Mouse (Mus musculus): ENCODE measurements at regions not wholly inside any gene's neighbourhood (a gene's known extent, or its start where the extent isn't known, plus 50 kb on each side); places are given as distances from the start of the nearest gene placed in this dataset.
A peak's percentile ranks its signal among the peaks of the same experiment; 100 is the strongest.

DNA sequence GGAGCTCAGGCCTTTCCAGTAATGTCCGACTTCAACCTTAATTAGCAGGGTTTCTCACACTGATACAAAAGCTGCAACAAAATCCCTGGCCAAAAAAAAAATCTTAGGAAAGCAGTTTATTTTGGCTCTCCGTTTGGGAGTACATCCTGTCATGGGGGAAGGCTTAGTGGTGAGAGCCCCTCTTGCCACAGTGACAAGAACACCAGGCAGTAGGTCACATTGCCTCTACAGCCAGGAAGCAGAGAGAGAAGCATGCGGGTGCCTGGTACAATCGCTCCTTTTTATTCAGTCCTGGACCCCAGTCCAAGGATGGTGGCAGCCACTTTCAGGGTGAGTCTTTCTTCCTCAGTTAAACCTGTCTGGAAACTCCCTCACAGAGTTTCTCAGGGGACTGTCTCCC, 280.0 kb upstream of the Jmjd1c start:
- Histone ChIP-seq H3K9me3 (ENCODE audit: low read length) (no peaks in the 10 kb centered on the region), H3K36me3 (ENCODE audit: insufficient read depth, low read length) (no peaks in the 10 kb centered on the region), H3K4me3 (replicated peaks; ENCODE audit: low read length) (no peak overlapping the region), H3K4me1 (replicated peaks; ENCODE audit: low read depth, low read length) (peaks cover 59% of the 10 kb centered on the region), H3K27me3 (ENCODE audit: insufficient read depth, low read length) (peaks cover 10% of the 10 kb centered on the region; the same call in 1 of the 2 replicates)
- TF ChIP-seq CTCF (conservative IDR thresholded peaks at IDR 0.05; ENCODE audit: low read length) (no peak), NANOG (IDR thresholded peaks at IDR 0.05; ENCODE audit: borderline replicate concordance, low read length) (no peak), POU5F1 (IDR thresholded peaks at IDR 0.05; ENCODE audit: borderline replicate concordance, low read length) (no peak)

DNA sequence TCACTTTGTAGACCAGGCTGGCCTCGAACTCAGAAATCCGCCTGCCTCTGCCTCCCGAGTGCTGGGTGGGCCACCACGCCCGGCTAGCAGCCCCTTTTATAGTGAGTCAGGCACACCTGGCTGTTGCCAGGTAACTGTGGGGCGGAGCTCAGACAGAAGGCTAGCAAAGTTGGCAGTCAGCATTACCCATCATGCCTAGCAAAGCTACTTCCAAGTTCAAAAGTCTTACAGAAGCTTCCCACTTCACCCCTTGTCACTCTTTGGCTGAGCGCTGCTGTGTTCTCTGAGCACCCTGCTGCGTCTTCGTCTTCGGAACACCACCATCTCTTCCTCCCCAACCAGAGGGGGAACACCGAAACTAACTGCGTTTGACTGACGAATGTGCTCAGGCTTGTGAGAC, 279.1 kb upstream of the Jmjd1c start:
- TF ChIP-seq NANOG (IDR thresholded peaks at IDR 0.05; ENCODE audit: borderline replicate concordance, low read length) (no peak), POU5F1 (IDR thresholded peaks at IDR 0.05; ENCODE audit: borderline replicate concordance, low read length) (no peak), CTCF (conservative IDR thresholded peaks at IDR 0.05; ENCODE audit: low read length) (no peak)
- Histone ChIP-seq H3K4me3 (replicated peaks; ENCODE audit: low read length) (no peak overlapping the region), H3K4me1 (replicated peaks; ENCODE audit: low read depth, low read length) (peaks cover 56% of the 10 kb centered on the region)

DNA sequence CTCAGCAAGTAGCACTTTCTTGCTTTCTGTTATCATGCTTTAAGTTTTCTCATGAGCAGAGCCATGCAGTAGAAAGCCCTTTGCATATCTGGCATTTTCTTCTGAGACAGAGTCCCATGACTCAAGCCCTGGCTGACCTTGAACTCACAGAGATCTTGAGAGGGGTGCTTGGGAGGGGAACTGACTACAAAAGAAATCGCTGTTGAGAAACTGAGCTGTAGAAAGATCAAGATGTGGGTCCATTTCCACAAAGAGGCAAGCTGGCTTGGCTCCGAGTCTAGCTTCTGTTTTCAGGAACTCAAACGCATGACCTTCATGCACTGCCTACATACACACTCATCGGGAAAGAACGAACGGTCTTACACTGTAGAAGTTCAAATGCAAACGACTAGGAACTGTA, 278.0 kb upstream of the Jmjd1c start:
- Histone ChIP-seq H3K36me3 (ENCODE audit: insufficient read depth, low read length) (no peaks in the 10 kb centered on the region), H3K4me1 (replicated peaks; ENCODE audit: low read depth, low read length) (peaks cover 49% of the 10 kb centered on the region), H3K4me3 (replicated peaks; ENCODE audit: low read length) (no peak overlapping the region), H3K9me3 (ENCODE audit: low read length) (peaks cover 3% of the 10 kb centered on the region; the same call in 1 of the 2 replicates), H3K27me3 (ENCODE audit: insufficient read depth, low read length) (peaks cover 10% of the 10 kb centered on the region; the same call in 1 of the 2 replicates)
- TF ChIP-seq NANOG (IDR thresholded peaks at IDR 0.05; ENCODE audit: borderline replicate concordance, low read length) = peak; percentile 56
- TF ChIP-seq POU5F1 (IDR thresholded peaks at IDR 0.05; ENCODE audit: borderline replicate concordance, low read length) = no peak
- TF ChIP-seq CTCF (conservative IDR thresholded peaks at IDR 0.05; ENCODE audit: low read length) = no peak

More for the DNA sequence above, 279.1 kb upstream of the Jmjd1c start:
- H3K36me3 ChIP-seq (ENCODE audit: insufficient read depth, low read length) = no peaks in the 10 kb centered on the region
- no peaks in the 10 kb centered on the region for H3K9me3 ChIP-seq (ENCODE audit: low read length)
- peaks cover 10% of the 10 kb centered on the region; the same call in 1 of the 2 replicates for H3K27me3 ChIP-seq (ENCODE audit: insufficient read depth, low read length)

DNA sequence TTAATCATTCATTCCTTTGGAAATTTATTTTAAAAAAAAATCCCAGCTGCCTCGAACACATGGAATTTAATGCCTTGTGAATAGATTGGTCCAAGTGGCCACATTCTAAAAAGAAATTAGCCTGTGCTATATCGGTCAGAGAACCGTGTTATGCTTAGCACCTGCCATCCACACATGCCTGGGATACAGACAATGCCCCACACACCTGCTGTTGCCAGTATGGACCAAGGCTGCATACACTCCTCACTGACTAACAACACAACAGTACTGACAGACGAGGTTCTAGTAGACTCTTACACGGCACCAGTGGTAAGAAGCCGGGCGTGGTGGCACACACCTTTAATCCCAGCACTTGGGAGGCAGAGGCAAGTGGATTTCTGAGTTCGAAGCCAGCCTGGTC, 276.4 kb upstream of the Jmjd1c start:
- Histone ChIP-seq H3K4me1 (replicated peaks; ENCODE audit: low read depth, low read length) (peaks cover 41% of the 10 kb centered on the region), H3K36me3 (ENCODE audit: insufficient read depth, low read length) (no peaks in the 10 kb centered on the region), H3K9me3 (ENCODE audit: low read length) (peaks cover 12% of the 10 kb centered on the region; the same call in 1 of the 2 replicates), H3K4me3 (replicated peaks; ENCODE audit: low read length) (no peak overlapping the region), H3K27me3 (ENCODE audit: insufficient read depth, low read length) (peaks cover 10% of the 10 kb centered on the region; the same call in 1 of the 2 replicates)
- TF ChIP-seq POU5F1 (IDR thresholded peaks at IDR 0.05; ENCODE audit: borderline replicate concordance, low read length) (no peak), CTCF (conservative IDR thresholded peaks at IDR 0.05; ENCODE audit: low read length) (no peak), NANOG (IDR thresholded peaks at IDR 0.05; ENCODE audit: borderline replicate concordance, low read length) (no peak)

- TF ChIP-seq NANOG (IDR thresholded peaks at IDR 0.05; ENCODE audit: borderline replicate concordance, low read length) (no peak), POU5F1 (IDR thresholded peaks at IDR 0.05; ENCODE audit: borderline replicate concordance, low read length) (no peak), CTCF (conservative IDR thresholded peaks at IDR 0.05; ENCODE audit: low read length) (no peak)
- H3K27me3 ChIP-seq (ENCODE audit: insufficient read depth, low read length) = no peaks in the 10 kb centered on the region
- H3K36me3 ChIP-seq (ENCODE audit: insufficient read depth, low read length) = no peaks in the 10 kb centered on the region
These were observed 270.2 kb upstream of the Jmjd1c start for GRCm38 (mm10) chr10:66825737-66826136.

DNA sequence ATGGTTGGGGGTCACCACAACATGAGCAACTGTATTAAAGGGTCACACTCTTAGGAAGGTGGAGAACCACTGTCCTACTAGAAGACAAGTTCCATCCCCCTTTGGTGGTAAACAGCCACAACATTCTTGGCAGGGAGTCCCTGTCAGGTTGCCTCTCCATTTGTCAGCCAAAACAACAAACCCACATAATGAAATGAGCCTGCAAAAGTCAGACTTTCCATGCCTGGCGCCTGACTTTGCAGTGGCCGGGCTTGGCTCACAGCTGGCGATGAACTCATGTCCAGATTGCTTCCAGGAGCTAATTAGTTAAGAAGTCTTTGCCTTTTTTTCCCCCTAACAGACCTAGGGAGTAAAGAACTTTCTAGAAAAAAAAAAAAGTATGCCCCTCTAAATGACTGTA, 269.6 kb upstream of the Jmjd1c start:
- H3K4me3 ChIP-seq (replicated peaks; ENCODE audit: low read length) = no peak overlapping the region
- TF ChIP-seq CTCF (conservative IDR thresholded peaks at IDR 0.05; ENCODE audit: low read length) (no peak), NANOG (IDR thresholded peaks at IDR 0.05; ENCODE audit: borderline replicate concordance, low read length) (no peak), POU5F1 (IDR thresholded peaks at IDR 0.05; ENCODE audit: borderline replicate concordance, low read length) (no peak)

More at GRCm38 (mm10) chr10:66825737-66826136, 270.2 kb upstream of the Jmjd1c start:
- Histone ChIP-seq H3K4me1 (replicated peaks; ENCODE audit: low read depth, low read length) (no peaks in the 10 kb centered on the region), H3K4me3 (replicated peaks; ENCODE audit: low read length) (no peak overlapping the region), H3K9me3 (ENCODE audit: low read length) (peaks cover 12% of the 10 kb centered on the region; the same call in 1 of the 2 replicates)

DNA sequence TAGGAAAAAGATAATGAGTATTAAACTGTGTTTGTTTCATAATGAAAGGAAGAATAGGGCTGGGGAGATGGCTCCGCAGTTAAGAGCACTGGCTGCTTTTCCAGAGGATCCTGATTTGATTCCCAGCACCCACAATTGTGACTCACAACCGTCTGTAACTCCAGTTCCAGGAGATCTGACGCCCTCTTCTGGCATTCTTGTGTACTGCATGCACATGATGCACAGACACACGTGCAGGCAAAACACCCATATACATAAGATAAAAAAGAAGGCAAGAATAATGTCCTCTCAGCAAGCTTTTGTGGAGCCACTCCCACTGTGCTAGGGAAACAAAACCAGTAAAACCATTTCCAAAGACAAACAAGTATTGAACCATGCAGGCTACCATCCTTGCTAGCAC, 261.0 kb upstream of the Jmjd1c start:
- Histone ChIP-seq H3K4me3 (replicated peaks; ENCODE audit: low read length) (no peak overlapping the region), H3K4me1 (replicated peaks; ENCODE audit: low read depth, low read length) (peaks cover 11% of the 10 kb centered on the region), H3K27me3 (ENCODE audit: insufficient read depth, low read length) (no peaks in the 10 kb centered on the region), H3K9me3 (ENCODE audit: low read length) (no peaks in the 10 kb centered on the region), H3K36me3 (ENCODE audit: insufficient read depth, low read length) (no peaks in the 10 kb centered on the region)
- TF ChIP-seq NANOG (IDR thresholded peaks at IDR 0.05; ENCODE audit: borderline replicate concordance, low read length) (no peak), POU5F1 (IDR thresholded peaks at IDR 0.05; ENCODE audit: borderline replicate concordance, low read length) (no peak), CTCF (conservative IDR thresholded peaks at IDR 0.05; ENCODE audit: low read length) (peak; percentile 50)

More for the DNA sequence above, 269.6 kb upstream of the Jmjd1c start:
- peaks cover 12% of the 10 kb centered on the region; the same call in 1 of the 2 replicates for H3K9me3 ChIP-seq (ENCODE audit: low read length)
- H3K4me1 ChIP-seq (replicated peaks; ENCODE audit: low read depth, low read length) = no peaks in the 10 kb centered on the region
- H3K36me3 ChIP-seq (ENCODE audit: insufficient read depth, low read length) = no peaks in the 10 kb centered on the region
- H3K27me3 ChIP-seq (ENCODE audit: insufficient read depth, low read length) = no peaks in the 10 kb centered on the region

GRCm38 (mm10) chr10:66839058-66839457, 256.9 kb upstream of the Jmjd1c start:
- Histone ChIP-seq H3K27me3 (ENCODE audit: insufficient read depth, low read length) (no peaks in the 10 kb centered on the region), H3K9me3 (ENCODE audit: low read length) (no peaks in the 10 kb centered on the region), H3K4me3 (replicated peaks; ENCODE audit: low read length) (no peak overlapping the region), H3K4me1 (replicated peaks; ENCODE audit: low read depth, low read length) (peaks cover 24% of the 10 kb centered on the region), H3K36me3 (ENCODE audit: insufficient read depth, low read length) (no peaks in the 10 kb centered on the region)
- TF ChIP-seq CTCF (conservative IDR thresholded peaks at IDR 0.05; ENCODE audit: low read length) = no peak
- TF ChIP-seq NANOG (IDR thresholded peaks at IDR 0.05; ENCODE audit: borderline replicate concordance, low read length) = no peak
- TF ChIP-seq POU5F1 (IDR thresholded peaks at IDR 0.05; ENCODE audit: borderline replicate concordance, low read length) = no peak

DNA sequence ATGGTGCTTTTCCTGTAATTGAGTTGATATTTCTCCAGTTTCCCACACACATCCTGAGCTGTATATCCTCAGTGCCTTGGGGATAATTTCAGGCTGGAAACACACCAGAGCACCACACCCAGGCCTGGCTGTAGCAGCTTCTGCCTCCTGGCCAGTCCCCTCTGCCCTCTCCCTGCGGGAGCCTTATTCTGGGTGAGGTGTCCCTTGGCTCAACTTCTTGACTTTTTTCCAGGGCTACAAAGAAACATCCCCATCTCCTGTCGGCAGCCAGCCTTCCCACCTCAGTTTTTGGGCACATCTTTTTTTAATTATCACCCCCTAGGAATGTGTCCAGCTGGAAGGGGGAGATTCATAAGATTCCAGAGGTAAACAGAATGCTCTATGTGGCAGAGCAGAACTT, 252.7 kb upstream of the Jmjd1c start:
- no peaks in the 10 kb centered on the region for H3K9me3 ChIP-seq (ENCODE audit: low read length)
- H3K4me3 ChIP-seq (replicated peaks; ENCODE audit: low read length) = no peak overlapping the region
- TF ChIP-seq POU5F1 (IDR thresholded peaks at IDR 0.05; ENCODE audit: borderline replicate concordance, low read length) (no peak), NANOG (IDR thresholded peaks at IDR 0.05; ENCODE audit: borderline replicate concordance, low read length) (no peak), CTCF (conservative IDR thresholded peaks at IDR 0.05; ENCODE audit: low read length) (no peak)
- H3K27me3 ChIP-seq (ENCODE audit: insufficient read depth, low read length) = no peaks in the 10 kb centered on the region
- H3K36me3 ChIP-seq (ENCODE audit: insufficient read depth, low read length) = no peaks in the 10 kb centered on the region
- peaks cover 29% of the 10 kb centered on the region for H3K4me1 ChIP-seq (replicated peaks; ENCODE audit: low read depth, low read length)
